Mouse (Mus musculus) lung, postnatal 0 days (tissue): Measurements from ENCODE around the gene Plin5. TPM values are rescaled to one million over a fixed set of nuclear protein-coding genes. Genes with fewer than 3 reads are reported as not detected.

Source experiments
- ATAC-seq: fragments of 200-750 bp; cut with Nextera tagmentation; 2 replicates; pipeline ENCODE4 v1.8.0; 2017; ENCODE audit warnings: moderate library complexity
- DNase-seq: peaks from one replicate; pipeline ENCODE4 v3.0.0-alpha.2; 2016; ENCODE audit warnings: low spot score
- H3K27ac ChIP-seq: fragments of 300-500 bp; sonication (generic); 2 replicates; pipeline ENCODE4 v1.5.1; 2014; ENCODE audit warnings: antibody characterized with exemption, mild to moderate bottlenecking, low read length, mixed read lengths
- H3K27me3 ChIP-seq: fragments of 300-500 bp; sonication (generic); replicated peaks from 2 replicates; pipeline ENCODE4 v1.6.1; 2014; ENCODE audit warnings: low read length, mixed read lengths; ENCODE audit not compliant: insufficient read depth
- H3K36me3 ChIP-seq: fragments of 300-500 bp; sonication (generic); 2 replicates; pipeline ENCODE4 v1.6.1; 2014; ENCODE audit warnings: low read length, mixed read lengths; ENCODE audit not compliant: insufficient read depth
- H3K4me1 ChIP-seq: fragments of 300-500 bp; sonication (generic); 2 replicates; pipeline ENCODE4 v1.6.1; 2014; ENCODE audit warnings: antibody characterized with exemption, low read depth, low read length, mixed read lengths; ENCODE audit not compliant: insufficient read depth
- H3K4me2 ChIP-seq: fragments of 300-500 bp; sonication (generic); replicated peaks from 2 replicates; pipeline ENCODE4 v1.6.1; 2014; ENCODE audit warnings: low read depth, mild to moderate bottlenecking, low read length, moderate library complexity, mixed read lengths
- H3K4me3 ChIP-seq: fragments of 300-500 bp; sonication (generic); 2 replicates; pipeline ENCODE4 v1.5.1; 2014; ENCODE audit warnings: low read depth, low read length
- H3K9ac ChIP-seq: fragments of 300-500 bp; sonication (generic); replicated peaks from 2 replicates; pipeline ENCODE4 v1.6.1; 2014; ENCODE audit warnings: low read depth, mild to moderate bottlenecking
- H3K9me3 ChIP-seq: fragments of 300-500 bp; sonication (generic); 2 replicates; pipeline ENCODE4 v1.6.1; 2016; ENCODE audit warnings: low read length, mixed read lengths
- CTCF ChIP-seq: IDR thresholded peaks from 2 replicates; pipeline ENCODE4 v1.5.1; 2016; ENCODE audit warnings: antibody characterized with exemption, mild to moderate bottlenecking
- EP300 ChIP-seq: IDR thresholded peaks from 2 replicates; pipeline ENCODE4 v1.6.1; 2016; ENCODE audit warnings: antibody characterized with exemption, mild to moderate bottlenecking, control low read depth
- WGBS: fragments of 180-500 bp; shearing (Covaris S2); extraction: QIAGEN DNeasy Blood & Tissue Kit; methylation state at CpG from one replicate; pipeline ENCODE4 v1.1.7; 2014; 5-methylcytosine and 5-hydroxymethylcytosine counted together
- polyA plus RNA-seq: library from polyadenylated mRNA; unstranded; fragments of >200 nt; fragmentation: Nextera tagmentation; extraction: Ambion mirVana; gene quantifications from 2 replicates; pipeline ENCODE4 v1.2.1, GENCODE M21; 2015

The Plin5 gene
- polyA plus RNA-seq, 1 experiment from 2014 or later: 3.2 TPM

GRCm38 (mm10) chr17:56144546-56144945, 27.1 kb upstream of the Plin5 start:
- DNase-seq (no peak), ATAC-seq (no peak)
- Histone ChIP-seq H3K4me3 (no peak overlapping the region), H3K9ac (no peak overlapping the region), H3K4me1 (peaks cover 8% of the 10 kb centered on the region), H3K27me3 (peaks cover 43% of the 10 kb centered on the region), H3K36me3 (no peaks in the 10 kb centered on the region), H3K4me2 (no peak overlapping the region), H3K9me3 (no peaks in the 10 kb centered on the region), H3K27ac (no peak overlapping the region)
- 67% methylated on average over 9 of the region's 9 CpGs for WGBS
- TF ChIP-seq EP300 (no peak), CTCF (no peak)

GRCm38 (mm10) chr17:56141702-56142605, 24.6 kb upstream of the Plin5 start:
- no peak for DNase-seq
- Histone ChIP-seq H3K4me1 (peaks cover 8% of the 10 kb centered on the region), H3K9me3 (no peaks in the 10 kb centered on the region), H3K9ac (no peak overlapping the region; the same call in 1 of the 2 replicates), H3K27me3 (peaks cover 31% of the 10 kb centered on the region; the same call in 1 of the 2 replicates), H3K4me2 (peak overlapping the region; percentile 52), H3K27ac (no peak overlapping the region), H3K36me3 (no peaks in the 10 kb centered on the region), H3K4me3 (peak overlapping the region; percentile 10; the same call in 1 of the 2 replicates)
- TF ChIP-seq EP300 (no peak), CTCF (no peak)
- 1% methylated on average over 39 of the region's 47 CpGs for WGBS
- no peak for ATAC-seq

DNA sequence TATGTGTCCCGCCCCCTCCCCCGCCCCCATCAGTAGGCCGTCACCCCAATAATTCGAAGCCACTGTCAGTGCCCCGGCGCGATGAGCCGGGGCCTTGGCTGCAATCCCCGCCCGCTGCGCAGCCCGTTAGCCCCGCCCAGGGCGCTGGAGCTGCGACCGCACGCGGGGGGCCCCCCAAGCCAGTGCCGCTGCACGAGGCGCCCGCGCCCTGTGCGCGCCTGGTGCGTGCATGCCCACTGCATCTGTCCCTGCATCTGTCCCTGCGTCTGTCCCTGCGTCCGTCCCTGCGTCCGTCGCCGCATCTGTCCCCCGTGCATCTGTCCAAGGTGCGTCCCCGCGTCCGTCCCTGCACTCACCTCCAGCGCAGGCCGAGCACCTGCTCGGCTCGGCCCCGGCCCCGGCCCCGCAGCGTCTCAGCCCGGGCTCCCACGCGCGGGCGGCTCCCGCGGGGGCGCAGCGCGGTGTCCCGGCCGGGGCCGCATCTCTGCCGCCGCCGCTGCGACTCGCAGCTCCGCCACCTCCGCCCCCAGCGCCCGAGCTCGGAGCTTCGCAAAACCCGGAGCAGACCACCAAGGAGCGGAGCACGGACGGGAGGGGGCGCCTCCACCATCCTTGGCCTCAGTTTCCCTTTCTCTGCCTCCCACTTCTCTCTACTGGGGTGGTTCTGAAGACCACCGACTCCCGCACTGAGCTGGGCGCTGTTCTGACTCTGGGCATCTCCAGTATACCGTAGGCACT, 22.6 kb upstream of the Plin5 start, which contains the start of gene Sema6b:
Gene Sema6b (minus strand): TSS at position 486 of the 738 bp plus-strand sequence.
- peaks cover 31% of the 10 kb centered on the region; the same call in 1 of the 2 replicates for H3K27me3 ChIP-seq
- ATAC-seq (peak; percentile 44), DNase-seq (no peak)
- 2% methylated on average over 44 of the region's 79 CpGs for WGBS
- no peaks in the 10 kb centered on the region for H3K9me3 ChIP-seq
- no peaks in the 10 kb centered on the region for H3K36me3 ChIP-seq
- H3K4me2 ChIP-seq: peak within 1 kb of the TSS; percentile 97
- H3K27ac ChIP-seq: no peak within 1 kb of the TSS
- H3K4me3 ChIP-seq: peak within 1 kb of the TSS; percentile 60
- peak; percentile 20; the same call in 1 of the 2 replicates for TF ChIP-seq CTCF
- TF ChIP-seq EP300: no peak
- no peak within 1 kb of the TSS for H3K9ac ChIP-seq
- H3K4me1 ChIP-seq: peaks cover 8% of the 10 kb centered on the region

GRCm38 (mm10) chr17:56139355-56139754, 22.0 kb upstream of the Plin5 start:
- Histone ChIP-seq H3K9me3 (no peaks in the 10 kb centered on the region), H3K27me3 (peaks cover 28% of the 10 kb centered on the region; the same call in 1 of the 2 replicates), H3K4me2 (peak overlapping the region; percentile 97), H3K9ac (no peak overlapping the region), H3K4me3 (peak overlapping the region; percentile 60), H3K36me3 (no peaks in the 10 kb centered on the region), H3K4me1 (peaks cover 8% of the 10 kb centered on the region), H3K27ac (no peak overlapping the region)
- TF ChIP-seq EP300 (no peak), CTCF (no peak)
- peak; percentile 9; the same call in 1 of the 2 replicates for ATAC-seq
- DNase-seq: no peak
- 10% methylated on average over 17 of the region's 21 CpGs for WGBS

- Histone ChIP-seq H3K4me2 (no peak overlapping the region; the same call in 1 of the 2 replicates), H3K9ac (no peak overlapping the region), H3K27ac (no peak overlapping the region), H3K4me3 (no peak overlapping the region), H3K27me3 (peaks cover 28% of the 10 kb centered on the region; the same call in 1 of the 2 replicates), H3K4me1 (peaks cover 8% of the 10 kb centered on the region), H3K9me3 (no peaks in the 10 kb centered on the region), H3K36me3 (no peaks in the 10 kb centered on the region)
- no peak for TF ChIP-seq CTCF
- no peak for TF ChIP-seq EP300
- DNase-seq: no peak
- 30% methylated on average over 25 of the region's 25 CpGs for WGBS
- no peak for ATAC-seq
Measured at GRCm38 (mm10) chr17:56137839-56138613, 20.6 kb upstream of the Plin5 start.
